Mouse (Mus musculus): ENCODE data around the gene Znrf1.

DNA sequence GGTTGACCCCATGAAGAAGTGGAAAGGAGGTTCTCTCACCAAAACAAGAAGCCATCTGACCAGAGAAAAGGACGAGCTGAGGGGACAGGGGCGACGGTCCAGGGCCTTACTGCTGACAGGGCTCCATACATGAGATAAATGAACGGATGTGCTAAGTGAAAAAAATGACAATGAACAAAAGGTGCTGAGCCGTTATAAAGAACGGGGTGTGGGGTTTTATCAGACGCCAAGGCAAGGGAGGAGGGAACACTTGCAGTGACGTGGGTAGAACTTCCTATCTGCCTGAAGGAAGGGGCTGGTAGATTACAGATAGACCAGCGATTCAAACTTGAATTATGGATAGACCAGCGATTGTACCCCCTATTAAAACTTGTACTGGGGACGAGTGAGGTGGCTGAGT lies 26.6 kb upstream of the Znrf1 start:
- TF ChIP-seq CTCF (IDR thresholded peaks at IDR 0.05; ENCODE audit: extremely low read depth, insufficient read depth, low read length) (no peak), POLR2A (IDR thresholded peaks at IDR 0.05; ENCODE audit: extremely low read depth, insufficient read depth, low read length) (no peak)
